Mouse (Mus musculus): Measurements from ENCODE around the gene Anapc11. TPM values are rescaled to one million over a fixed set of nuclear protein-coding genes. Genes with fewer than 3 reads are reported as not detected.

Anapc11 gene
- polyA plus RNA-seq, 1 experiment: not detected

- TF ChIP-seq CTCF (IDR thresholded peaks at IDR 0.05; ENCODE audit: insufficient read depth, low read depth, low read length) (no peak), POLR2A (IDR thresholded peaks at IDR 0.05; ENCODE audit: insufficient read depth, low read depth, low read length) (peak; percentile 64)
- WGBS: 5% methylated on average over 13 of the region's 13 CpGs
- H3K4me1 ChIP-seq (ENCODE audit: control insufficient read depth, insufficient read depth, low read length): peaks cover 23% of the 10 kb centered on the region
- peak within 1 kb of the TSS; percentile 97 for H3K27ac ChIP-seq (ENCODE audit: insufficient read depth, low read depth, low read length)
- peak within 1 kb of the TSS; percentile 75 for H3K4me3 ChIP-seq (ENCODE audit: insufficient read depth, low read depth, low read length)
Observed at GRCm38 (mm10) chr11:120648001-120648476, 49.8 kb downstream of the Anapc11 start, which contains the start of gene Myadml2. Gene Myadml2 (minus strand): TSS chr11:120648158.

- H3K4me3 ChIP-seq (ENCODE audit: insufficient read depth, low read depth, low read length): no peak overlapping the region
- WGBS: 66% methylated on average over 3 of the region's 3 CpGs
- no peak overlapping the region for H3K27ac ChIP-seq (ENCODE audit: insufficient read depth, low read depth, low read length)
- H3K4me1 ChIP-seq (ENCODE audit: control insufficient read depth, insufficient read depth, low read length): peaks cover 11% of the 10 kb centered on the region
- TF ChIP-seq POLR2A (IDR thresholded peaks at IDR 0.05; ENCODE audit: insufficient read depth, low read depth, low read length): no peak
- no peak for TF ChIP-seq CTCF (IDR thresholded peaks at IDR 0.05; ENCODE audit: insufficient read depth, low read depth, low read length)
Observed at GRCm38 (mm10) chr11:120651872-120652271, 53.7 kb downstream of the Anapc11 start.

GRCm38 (mm10) chr11:120654741-120655140 is 56.5 kb downstream of the Anapc11 start:
- Histone ChIP-seq H3K4me3 (ENCODE audit: insufficient read depth, low read depth, low read length) (no peak overlapping the region), H3K4me1 (ENCODE audit: control insufficient read depth, insufficient read depth, low read length) (peaks cover 12% of the 10 kb centered on the region), H3K27ac (ENCODE audit: insufficient read depth, low read depth, low read length) (no peak overlapping the region)
- TF ChIP-seq CTCF (IDR thresholded peaks at IDR 0.05; ENCODE audit: insufficient read depth, low read depth, low read length) (no peak), POLR2A (IDR thresholded peaks at IDR 0.05; ENCODE audit: insufficient read depth, low read depth, low read length) (no peak)
- WGBS: 85% methylated on average over 3 of the region's 3 CpGs

- no peak overlapping the region for H3K4me3 ChIP-seq (ENCODE audit: insufficient read depth, low read depth, low read length)
- H3K4me1 ChIP-seq (ENCODE audit: control insufficient read depth, insufficient read depth, low read length): peaks cover 26% of the 10 kb centered on the region
- H3K27ac ChIP-seq (ENCODE audit: insufficient read depth, low read depth, low read length): no peak overlapping the region
- no peak for TF ChIP-seq CTCF (IDR thresholded peaks at IDR 0.05; ENCODE audit: insufficient read depth, low read depth, low read length)
- TF ChIP-seq POLR2A (IDR thresholded peaks at IDR 0.05; ENCODE audit: insufficient read depth, low read depth, low read length): no peak
- WGBS: 89% methylated on average over 4 of the region's 4 CpGs
Observed at GRCm38 (mm10) chr11:120657301-120657700, 59.1 kb downstream of the Anapc11 start.

Other genes starting within 250 kb of the Anapc11 start
- 702 and 785 TPM in 2 replicates for gene Actg1, start 249.9 kb upstream of the Anapc11 start, polyA plus RNA-seq (2012; ENCODE audit: insufficient read depth, insufficient read length, low replicate concordance, missing spikeins)
- not detected in 2 replicates for gene Fscn2, start 236.9 kb upstream of the Anapc11 start, polyA plus RNA-seq (2012; ENCODE audit: insufficient read depth, insufficient read length, low replicate concordance, missing spikeins)
- gene Faap100, start 219.7 kb upstream of the Anapc11 start, polyA plus RNA-seq (2012; ENCODE audit: insufficient read depth, insufficient read length, low replicate concordance, missing spikeins): not detected in 2 replicates
- not detected in 2 replicates for gene Nploc4, start 160.7 kb upstream of the Anapc11 start, polyA plus RNA-seq (2012; ENCODE audit: insufficient read depth, insufficient read length, low replicate concordance, missing spikeins)
- not detected in 2 replicates for gene Tspan10, start 155.8 kb upstream of the Anapc11 start, polyA plus RNA-seq (2012; ENCODE audit: insufficient read depth, insufficient read length, low replicate concordance, missing spikeins)
- not detected in 2 replicates for gene Pde6g, start 144.9 kb upstream of the Anapc11 start, polyA plus RNA-seq (2012; ENCODE audit: insufficient read depth, insufficient read length, low replicate concordance, missing spikeins)
- not detected in 2 replicates for gene Oxld1, start 140.4 kb upstream of the Anapc11 start, polyA plus RNA-seq (2012; ENCODE audit: insufficient read depth, insufficient read length, low replicate concordance, missing spikeins)
- not detected in 2 replicates for gene Ccdc137, start 140.3 kb upstream of the Anapc11 start, polyA plus RNA-seq (2012; ENCODE audit: insufficient read depth, insufficient read length, low replicate concordance, missing spikeins)
- gene Arl16, start 130.8 kb upstream of the Anapc11 start, polyA plus RNA-seq (2012; ENCODE audit: insufficient read depth, insufficient read length, low replicate concordance, missing spikeins): not detected in 2 replicates
- not detected in 2 replicates for gene Mrpl12, start 113.8 kb upstream of the Anapc11 start, polyA plus RNA-seq (2012; ENCODE audit: insufficient read depth, insufficient read length, low replicate concordance, missing spikeins)
- not detected in 2 replicates for gene Slc25a10, start 106.6 kb upstream of the Anapc11 start, polyA plus RNA-seq (2012; ENCODE audit: insufficient read depth, insufficient read length, low replicate concordance, missing spikeins)
- gene Gcgr, start 67.7 kb upstream of the Anapc11 start, polyA plus RNA-seq (2012; ENCODE audit: insufficient read depth, insufficient read length, low replicate concordance, missing spikeins): not detected in 2 replicates
- gene Mcrip1, start 48.7 kb upstream of the Anapc11 start, polyA plus RNA-seq (2012; ENCODE audit: insufficient read depth, insufficient read length, low replicate concordance, missing spikeins): not detected in 2 replicates
- gene Ppp1r27, start 47.3 kb upstream of the Anapc11 start, polyA plus RNA-seq (2012; ENCODE audit: insufficient read depth, insufficient read length, low replicate concordance, missing spikeins): not detected in 2 replicates
- gene P4hb, start 25.2 kb upstream of the Anapc11 start, polyA plus RNA-seq (2012; ENCODE audit: insufficient read depth, insufficient read length, low replicate concordance, missing spikeins): 309 TPM in 1 of 2 replicates, not detected in the other
- 143 TPM in 1 of 2 replicates, not detected in the other for gene Arhgdia, start 16.8 kb upstream of the Anapc11 start, polyA plus RNA-seq (2012; ENCODE audit: insufficient read depth, insufficient read length, low replicate concordance, missing spikeins)
- gene Alyref, start 56 bp upstream of the Anapc11 start, polyA plus RNA-seq (2012; ENCODE audit: insufficient read depth, insufficient read length, low replicate concordance, missing spikeins): not detected in 2 replicates
- not detected in 2 replicates for gene Npb, start 10.1 kb downstream of the Anapc11 start, polyA plus RNA-seq (2012; ENCODE audit: insufficient read depth, insufficient read length, low replicate concordance, missing spikeins)
- gene Pcyt2, start 19.5 kb downstream of the Anapc11 start, polyA plus RNA-seq (2012; ENCODE audit: insufficient read depth, insufficient read length, low replicate concordance, missing spikeins): not detected in 2 replicates
- gene Sirt7, start 26.8 kb downstream of the Anapc11 start, polyA plus RNA-seq (2012; ENCODE audit: insufficient read depth, insufficient read length, low replicate concordance, missing spikeins): not detected in 2 replicates
- gene Mafg, start 35.2 kb downstream of the Anapc11 start, polyA plus RNA-seq (2012; ENCODE audit: insufficient read depth, insufficient read length, low replicate concordance, missing spikeins): 234 TPM in 1 of 2 replicates, not detected in the other
- gene Pycr1, start 45.3 kb downstream of the Anapc11 start, polyA plus RNA-seq (2012; ENCODE audit: insufficient read depth, insufficient read length, low replicate concordance, missing spikeins): not detected in 2 replicates
- gene Myadml2, start 49.7 kb downstream of the Anapc11 start, polyA plus RNA-seq (2012; ENCODE audit: insufficient read depth, insufficient read length, low replicate concordance, missing spikeins): not detected in 2 replicates
- gene Notum, start 62.8 kb downstream of the Anapc11 start, polyA plus RNA-seq (2012; ENCODE audit: insufficient read depth, insufficient read length, low replicate concordance, missing spikeins): not detected in 2 replicates
- not detected in 2 replicates for gene Aspscr1, start 74.6 kb downstream of the Anapc11 start, polyA plus RNA-seq (2012; ENCODE audit: insufficient read depth, insufficient read length, low replicate concordance, missing spikeins)
- gene Cenpx, start 115.3 kb downstream of the Anapc11 start, polyA plus RNA-seq (2012; ENCODE audit: insufficient read depth, insufficient read length, low replicate concordance, missing spikeins): not detected in 2 replicates
- not detected in 2 replicates for gene Lrrc45, start 115.5 kb downstream of the Anapc11 start, polyA plus RNA-seq (2012; ENCODE audit: insufficient read depth, insufficient read length, low replicate concordance, missing spikeins)
- not detected in 2 replicates for gene Rac3, start 123.0 kb downstream of the Anapc11 start, polyA plus RNA-seq (2012; ENCODE audit: insufficient read depth, insufficient read length, low replicate concordance, missing spikeins)
- not detected in 2 replicates for gene Dcxr, start 128.9 kb downstream of the Anapc11 start, polyA plus RNA-seq (2012; ENCODE audit: insufficient read depth, insufficient read length, low replicate concordance, missing spikeins)
- gene Cbr2, start 133.7 kb downstream of the Anapc11 start, polyA plus RNA-seq (2012; ENCODE audit: insufficient read depth, insufficient read length, low replicate concordance, missing spikeins): not detected in 2 replicates
- not detected in 2 replicates for gene Hmga1b, start 164.4 kb downstream of the Anapc11 start, polyA plus RNA-seq (2012; ENCODE audit: insufficient read depth, insufficient read length, low replicate concordance, missing spikeins)
- gene Rfng, start 185.8 kb downstream of the Anapc11 start, polyA plus RNA-seq (2012; ENCODE audit: insufficient read depth, insufficient read length, low replicate concordance, missing spikeins): not detected in 2 replicates
- gene Gps1, start 185.9 kb downstream of the Anapc11 start, polyA plus RNA-seq (2012; ENCODE audit: insufficient read depth, insufficient read length, low replicate concordance, missing spikeins): not detected in 2 replicates
- gene Dus1l, start 198.0 kb downstream of the Anapc11 start, polyA plus RNA-seq (2012; ENCODE audit: insufficient read depth, insufficient read length, low replicate concordance, missing spikeins): not detected in 2 replicates
- not detected in 2 replicates for gene Fasn, start 226.1 kb downstream of the Anapc11 start, polyA plus RNA-seq (2012; ENCODE audit: insufficient read depth, insufficient read length, low replicate concordance, missing spikeins)